ENCODE assay signal across 24 mouse cellular contexts in the genomic region with DNA sequence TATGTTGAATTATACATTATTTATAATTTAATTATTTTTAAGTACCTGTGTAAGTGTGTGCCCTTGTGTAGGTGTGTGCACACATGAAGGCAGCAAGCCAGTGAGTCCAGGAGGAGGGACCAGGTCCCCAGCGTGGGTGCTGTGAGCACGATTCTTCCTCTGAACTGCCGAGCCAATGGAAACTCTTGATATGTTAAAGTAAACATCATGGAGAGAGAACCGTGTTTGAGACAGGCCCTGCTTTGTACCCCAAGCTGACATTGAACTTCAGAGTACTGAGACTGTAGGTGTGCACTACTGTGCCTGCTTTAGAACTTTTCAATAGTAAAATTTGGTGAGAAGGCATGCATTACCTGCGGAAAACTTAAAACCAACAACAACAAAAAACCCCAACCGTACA. TPM values are rescaled to one million over a fixed set of nuclear protein-coding genes. Genes with fewer than 3 reads are reported as not detected.
"Had no signal": no experiment of that assay in that cellular context is flagged by ENCODE, and none has a peak within 500 bp of the region (broad histone marks: within the 10 kb centered on the region; RNA-seq: fewer than 3 reads in every experiment).

No protein-coding gene starts in this region.

- H3K9ac ChIP-seq: limb, embryonic 12.5 days; liver, embryonic 14.5 days; neural tube, embryonic 15.5 days had no signal

- H3K9me3 ChIP-seq: limb, embryonic 12.5 days; midbrain, embryonic 10.5 days; neural tube, embryonic 15.5 days had no signal

- H3K4me1 ChIP-seq: limb, embryonic 12.5 days; midbrain, embryonic 10.5 days; neural tube, embryonic 15.5 days had no signal

- H3K4me2 ChIP-seq: limb, embryonic 12.5 days; neural tube, embryonic 15.5 days had no signal

- H3K27ac ChIP-seq: kidney, postnatal 0 days; limb, embryonic 12.5 days; liver, embryonic 14.5 days; midbrain, embryonic 10.5 days; neural tube, embryonic 15.5 days had no signal

- H3K27me3 ChIP-seq: limb, embryonic 12.5 days; neural tube, embryonic 15.5 days had no signal

- H3K4me3 ChIP-seq: limb, embryonic 12.5 days; midbrain, embryonic 10.5 days; myocyte; neural tube, embryonic 15.5 days had no signal

- DNase-seq: kidney, adult 9 months; kidney, postnatal 36 days; layer of hippocampus, adult 9-11 months; layer of hippocampus, postnatal 36 days; midbrain, embryonic 14.5 days; right cerebral cortex, adult 18-20 months; right cerebral cortex, postnatal 25 days; thymus, adult 2 months; thymus, postnatal 25 days had no signal

- ATAC-seq: inflammation-experienced regulatory T-cells, adult 6 months; intestine, postnatal 0 days had no signal

RNA-seq across cellular contexts. Expression of a gene that starts 25.0 kb away (rescaled TPM):
- total RNA-seq: layer of hippocampus, adult 18-20 months; layer of hippocampus, postnatal 36 days; left cerebral cortex, adult 8-10 months; left cerebral cortex, postnatal 36 days; megakaryocyte, adult 5-6 weeks had no signal
- polyA plus RNA-seq: inflammation-experienced regulatory T-cells, adult 6 months; intestine, postnatal 0 days; limb, embryonic 12.5 days; midbrain, embryonic 10.5 days; midbrain, embryonic 14.5 days; myocyte; neural tube, embryonic 11.5 days; neural tube, embryonic 15.5 days; small intestine, adult 2 months; thymus, adult 2 months; urinary bladder, adult 2 months had no signal
